Mouse (Mus musculus) embryonic facial prominence, embryonic 14.5 days (tissue): ENCODE results near the gene Klf9. TPM values are rescaled to one million over a fixed set of nuclear protein-coding genes. Genes with fewer than 3 reads are reported as not detected.

ENCODE experiments used
- ATAC-seq: fragments of 200-750 bp; cut with Nextera tagmentation; 2 replicates; pipeline ENCODE4 v1.8.0; 2017; ENCODE audit warnings: low read depth, moderate number of reproducible peaks, moderate TSS enrichment
- DNase-seq: peaks from one replicate; pipeline ENCODE4 v3.0.0-alpha.2; 2015; ENCODE audit warnings: low spot score
- H3K27ac ChIP-seq: fragments of 300-500 bp; sonication (generic); replicated peaks from 2 replicates; pipeline ENCODE4 v1.5.1; 2014; ENCODE audit warnings: low read depth, mild to moderate bottlenecking, low read length, moderate library complexity
- H3K27me3 ChIP-seq: fragments of 300-500 bp; sonication (generic); replicated peaks from 2 replicates; pipeline ENCODE4 v1.6.1; 2014; ENCODE audit warnings: low read length; ENCODE audit not compliant: control insufficient read depth, insufficient read depth
- H3K36me3 ChIP-seq: fragments of 300-500 bp; sonication (generic); 2 replicates; pipeline ENCODE4 v1.6.1; 2014; ENCODE audit warnings: low read length, mixed read lengths; ENCODE audit not compliant: control insufficient read depth, insufficient read depth
- H3K4me1 ChIP-seq: fragments of 300-500 bp; sonication (generic); 2 replicates; pipeline ENCODE4 v1.6.1; 2014; ENCODE audit warnings: antibody characterized with exemption, low read length; ENCODE audit not compliant: control insufficient read depth, insufficient read depth
- H3K4me2 ChIP-seq: fragments of 300-500 bp; sonication (generic); 2 replicates; pipeline ENCODE4 v1.6.1; 2014; ENCODE audit warnings: low read depth, mild to moderate bottlenecking, low read length, moderate library complexity, mixed read lengths
- H3K4me3 ChIP-seq: fragments of 300-500 bp; sonication (generic); 2 replicates; pipeline ENCODE4 v1.5.1; 2014; ENCODE audit warnings: low read depth, mild to moderate bottlenecking, low read length
- H3K9ac ChIP-seq: fragments of 300-500 bp; sonication (generic); 2 replicates; pipeline ENCODE4 v1.6.1; 2014; ENCODE audit warnings: low read depth, mild to moderate bottlenecking, low read length, moderate library complexity, mixed read lengths
- H3K9me3 ChIP-seq: fragments of 300-500 bp; sonication (generic); 2 replicates; pipeline ENCODE4 v1.6.1; 2016; ENCODE audit warnings: low read length; ENCODE audit not compliant: control insufficient read depth
- WGBS: fragments of 180-500 bp; shearing (Covaris S2); extraction: QIAGEN DNeasy Blood & Tissue Kit; methylation state at CpG from one replicate; pipeline ENCODE4 v1.1.7; 2014; 5-methylcytosine and 5-hydroxymethylcytosine counted together
- polyA plus RNA-seq: library from polyadenylated mRNA; unstranded; fragments of >200 nt; fragmentation: Nextera tagmentation; extraction: Ambion mirVana; gene quantifications from 2 replicates; pipeline ENCODE4 v1.2.1, GENCODE M21; 2014

The Klf9 gene
- polyA plus RNA-seq, result 3.6 and 4.5 TPM in 2 replicates

GRCm38 (mm10) chr19:23140689-23141317 is at the start of gene Klf9:
TSS of gene Klf9 (plus strand) at chr19:23141226.
- ATAC-seq, result peak; percentile 95
- Histone ChIP-seq H3K27me3 (peaks cover 27% of the 10 kb centered on the region), H3K4me1 (peaks cover 13% of the 10 kb centered on the region), H3K27ac (peak within 1 kb of the TSS; percentile 90), H3K9me3 (no peaks in the 10 kb centered on the region), H3K4me3 (peak within 1 kb of the TSS; percentile 68), H3K9ac (peak within 1 kb of the TSS; percentile 76), H3K36me3 (no peaks in the 10 kb centered on the region), H3K4me2 (peak within 1 kb of the TSS; percentile 91)
- WGBS, result under 1% methylated on average over 47 of the region's 52 CpGs
- DNase-seq, result peak; percentile 98

- no peaks in the 10 kb centered on the region for H3K4me1 ChIP-seq
- H3K9ac ChIP-seq, result no peak overlapping the region
- H3K27ac ChIP-seq, result no peak overlapping the region
- no peaks in the 10 kb centered on the region for H3K27me3 ChIP-seq
- no peak for DNase-seq
- no peaks in the 10 kb centered on the region for H3K36me3 ChIP-seq
- WGBS, result 83% methylated on average over 4 of the region's 4 CpGs
- no peak for ATAC-seq
- no peaks in the 10 kb centered on the region for H3K9me3 ChIP-seq
- H3K4me3 ChIP-seq, result no peak overlapping the region
- no peak overlapping the region for H3K4me2 ChIP-seq
Measured at GRCm38 (mm10) chr19:23091586-23091985, 49.4 kb upstream of the Klf9 start.

GRCm38 (mm10) chr19:23093548-23093947 is 47.5 kb upstream of the Klf9 start:
- no peak overlapping the region for H3K9ac ChIP-seq
- H3K4me3 ChIP-seq, result no peak overlapping the region
- ATAC-seq (no peak), DNase-seq (no peak)
- no peaks in the 10 kb centered on the region for H3K36me3 ChIP-seq
- H3K9me3 ChIP-seq, result no peaks in the 10 kb centered on the region
- H3K4me2 ChIP-seq, result no peak overlapping the region
- WGBS, result 82% methylated on average over 5 of the region's 5 CpGs
- no peak overlapping the region for H3K27ac ChIP-seq
- H3K4me1 ChIP-seq, result no peaks in the 10 kb centered on the region
- no peaks in the 10 kb centered on the region for H3K27me3 ChIP-seq

GRCm38 (mm10) chr19:23094906-23095305 is 46.1 kb upstream of the Klf9 start:
- no peaks in the 10 kb centered on the region for H3K4me1 ChIP-seq
- H3K36me3 ChIP-seq, result no peaks in the 10 kb centered on the region
- no peak overlapping the region for H3K27ac ChIP-seq
- WGBS, result 55% methylated on average over 3 of the region's 3 CpGs
- DNase-seq, result no peak
- no peak overlapping the region for H3K9ac ChIP-seq
- no peak for ATAC-seq
- no peaks in the 10 kb centered on the region for H3K27me3 ChIP-seq
- H3K9me3 ChIP-seq, result no peaks in the 10 kb centered on the region
- no peak overlapping the region for H3K4me3 ChIP-seq
- H3K4me2 ChIP-seq, result no peak overlapping the region

- ATAC-seq (no peak), DNase-seq (peak; percentile 10)
- Histone ChIP-seq H3K27ac (no peak overlapping the region), H3K4me1 (no peaks in the 10 kb centered on the region), H3K4me3 (no peak overlapping the region), H3K9me3 (no peaks in the 10 kb centered on the region), H3K36me3 (no peaks in the 10 kb centered on the region), H3K27me3 (no peaks in the 10 kb centered on the region), H3K4me2 (no peak overlapping the region), H3K9ac (no peak overlapping the region)
- WGBS, result 76% methylated on average over 5 of the region's 5 CpGs
Measured at GRCm38 (mm10) chr19:23106859-23107258, 34.2 kb upstream of the Klf9 start.

- H3K27me3 ChIP-seq, result no peaks in the 10 kb centered on the region
- DNase-seq (no peak), ATAC-seq (no peak)
- H3K36me3 ChIP-seq, result no peaks in the 10 kb centered on the region
- WGBS, result 44% methylated on average over 2 of the region's 2 CpGs
- no peak overlapping the region for H3K4me2 ChIP-seq
- H3K27ac ChIP-seq, result no peak overlapping the region
- no peaks in the 10 kb centered on the region for H3K9me3 ChIP-seq
- no peak overlapping the region for H3K9ac ChIP-seq
- no peak overlapping the region for H3K4me3 ChIP-seq
- H3K4me1 ChIP-seq, result no peaks in the 10 kb centered on the region
Measured at GRCm38 (mm10) chr19:23107335-23107734, 33.7 kb upstream of the Klf9 start.

- peak; percentile 25 for DNase-seq
- Histone ChIP-seq H3K9ac (no peak overlapping the region), H3K4me2 (no peak overlapping the region), H3K4me3 (no peak overlapping the region), H3K9me3 (no peaks in the 10 kb centered on the region), H3K27ac (no peak overlapping the region), H3K36me3 (no peaks in the 10 kb centered on the region), H3K4me1 (no peaks in the 10 kb centered on the region), H3K27me3 (no peaks in the 10 kb centered on the region)
- ATAC-seq, result no peak; the same call in 1 of the 2 replicates
- WGBS, result 33% methylated on average over 10 of the region's 10 CpGs
Measured at GRCm38 (mm10) chr19:23121875-23122274, 19.2 kb upstream of the Klf9 start.

- H3K36me3 ChIP-seq, result no peaks in the 10 kb centered on the region
- DNase-seq (no peak), ATAC-seq (no peak)
- H3K4me2 ChIP-seq, result no peak overlapping the region
- H3K27ac ChIP-seq, result no peak overlapping the region
- no peaks in the 10 kb centered on the region for H3K27me3 ChIP-seq
- no peak overlapping the region for H3K4me3 ChIP-seq
- WGBS, result 81% methylated on average over 7 of the region's 7 CpGs
- no peaks in the 10 kb centered on the region for H3K4me1 ChIP-seq
- no peak overlapping the region for H3K9ac ChIP-seq
- H3K9me3 ChIP-seq, result no peaks in the 10 kb centered on the region
Measured at GRCm38 (mm10) chr19:23124023-23124550, 16.9 kb upstream of the Klf9 start.
